Mouse (Mus musculus) colon, adult 2 months (tissue): ENCODE results near the gene Krt8. TPM values are rescaled to one million over a fixed set of nuclear protein-coding genes. Genes with fewer than 3 reads are reported as not detected.

Experiments used
- polyA plus RNA-seq: library from polyadenylated mRNA; depleted of rRNA; stranded (reverse); fragments of >200 nt; gene quantifications from 2 replicates; pipeline ENCODE4 v1.2.3, GENCODE M21; 2012; rRNA removed

The Krt8 gene
- polyA plus RNA-seq: 3,836 and 3,988 TPM in 2 replicates

GRCm38 (mm10) chr15:102004189-102004588 lies at the start of gene Krt8:
Gene Krt8 (minus strand): TSS chr15:102004482.

GRCm38 (mm10) chr15:102028040-102028439 lies 23.8 kb upstream of the Krt8 start, which contains the start of gene Krt18:
Gene Krt18 (plus strand): TSS chr15:102028180.

GRCm38 (mm10) chr15:101954187-101954586 lies 50.1 kb downstream of the Krt8 start, which contains the start of gene Krt78:
Gene Krt78 (minus strand): TSS chr15:101954287.

Other genes with a start within 250 kb of the Krt8 start
- not detected in 2 replicates for gene Krt72, start 218.0 kb downstream of the Krt8 start, polyA plus RNA-seq
- gene Krt73, start 202.1 kb downstream of the Krt8 start, polyA plus RNA-seq: not detected in 2 replicates
- 0.03 TPM in 1 of 2 replicates, not detected in the other for gene Krt2, start 186.3 kb downstream of the Krt8 start, polyA plus RNA-seq
- 0.24 TPM in 1 of 2 replicates, not detected in the other for gene Krt1, start 153.7 kb downstream of the Krt8 start, polyA plus RNA-seq
- not detected in 2 replicates for gene Krt77, start 134.8 kb downstream of the Krt8 start, polyA plus RNA-seq
- gene Krt76, start 111.6 kb downstream of the Krt8 start, polyA plus RNA-seq: not detected in 2 replicates
- gene Krt4, start 79.7 kb downstream of the Krt8 start, polyA plus RNA-seq: not detected in 2 replicates
- gene Krt79, start 64.2 kb downstream of the Krt8 start, polyA plus RNA-seq: 0.15 and 0.23 TPM in 2 replicates
- 0.15 and 0.17 TPM in 2 replicates for gene Krt78, start 50.2 kb downstream of the Krt8 start, polyA plus RNA-seq
- 353 and 412 TPM in 2 replicates for gene Krt18, start 23.7 kb upstream of the Krt8 start, polyA plus RNA-seq
- gene Eif4b, start 69.3 kb upstream of the Krt8 start, polyA plus RNA-seq: 58.9 and 64.5 TPM in 2 replicates
- 53.3 and 67.4 TPM in 2 replicates for gene Tns2, start 95.9 kb upstream of the Krt8 start, polyA plus RNA-seq
- gene Spryd3, start 131.8 kb upstream of the Krt8 start, polyA plus RNA-seq: 37.8 and 46.8 TPM in 2 replicates
- 69.3 and 84.3 TPM in 2 replicates for gene Igfbp6, start 139.9 kb upstream of the Krt8 start, polyA plus RNA-seq
- 1.5 and 2.5 TPM in 2 replicates for gene Soat2, start 146.0 kb upstream of the Krt8 start, polyA plus RNA-seq
- 19.4 and 21.4 TPM in 2 replicates for gene Zfp740, start 198.8 kb upstream of the Krt8 start, polyA plus RNA-seq
- 63.9 and 65.7 TPM in 2 replicates for gene Csad, start 200.2 kb upstream of the Krt8 start, polyA plus RNA-seq
- 8.9 and 9.7 TPM in 2 replicates for gene Itgb7, start 227.5 kb upstream of the Krt8 start, polyA plus RNA-seq